Mouse (Mus musculus) frontal cortex, adult (tissue): ENCODE measurements around the gene Cth.
"Not testable (repeated sequence)": the region's sequence is repeated elsewhere in the genome, so short reads cannot be mapped to it uniquely, and the experiment has no call there.

Experiments used
- ATAC-seq: cut with Nextera tagmentation; 2 replicates; pipeline ENCODE4 v1.9.2; 2017; ENCODE audit warnings: mild to moderate bottlenecking, moderate library complexity, mixed read lengths; ENCODE audit not compliant: low TSS enrichment

Cth gene

DNA sequence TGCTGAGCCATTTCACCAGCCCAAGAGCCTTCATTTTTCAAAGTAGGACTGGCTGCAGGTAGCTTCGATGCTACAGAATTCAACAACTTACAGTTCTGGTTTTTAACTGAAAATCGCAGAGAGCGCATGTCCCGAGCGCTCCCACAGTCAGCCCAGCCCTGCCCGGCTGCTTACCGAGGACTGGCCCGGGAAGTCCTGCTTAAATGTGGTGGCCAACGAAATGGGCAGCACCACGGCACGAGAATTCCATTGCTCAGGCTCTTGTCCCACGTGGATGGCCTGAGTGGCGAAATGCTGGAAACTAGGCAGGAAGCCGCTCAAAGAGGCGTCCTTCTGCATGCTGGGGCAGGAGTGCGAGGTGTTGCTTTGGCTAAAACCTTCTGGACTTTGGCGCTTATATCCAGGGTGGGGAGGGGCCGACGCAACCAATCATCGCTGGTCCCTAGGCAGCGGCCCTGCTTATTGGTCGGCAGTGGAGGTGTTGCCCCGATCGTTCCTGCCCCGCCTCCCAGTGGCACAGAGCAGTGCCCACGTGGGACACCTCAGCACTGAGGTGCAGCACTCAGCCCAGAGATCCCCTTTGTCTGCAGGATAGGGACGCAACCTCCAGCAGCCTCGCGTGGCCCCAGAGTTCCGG lies at the start of gene Cth:
Gene Cth, minus strand, starts transcription at position 386 of the 637 bp plus-strand sequence.
- ATAC-seq: peak; percentile 98

DNA sequence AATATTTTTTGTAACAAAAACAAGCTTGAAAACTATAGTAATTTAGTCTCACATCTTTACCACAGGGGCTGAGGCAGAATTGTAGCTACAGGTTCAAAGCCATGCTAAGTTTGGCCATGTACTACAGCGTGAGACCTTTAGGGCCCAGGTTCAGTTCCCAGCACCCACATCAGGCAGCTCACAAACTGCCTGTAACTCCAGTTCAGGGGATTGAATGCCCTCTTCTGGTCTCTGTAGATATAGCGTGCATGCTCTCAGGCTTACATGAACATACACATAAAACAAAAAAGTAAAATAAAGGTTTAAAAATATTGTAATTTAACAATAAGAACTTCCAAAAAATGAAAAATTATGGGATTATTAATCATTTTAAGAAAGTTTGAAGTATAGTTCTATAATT lies 48.4 kb upstream of the Cth start:
- no peak for ATAC-seq

DNA sequence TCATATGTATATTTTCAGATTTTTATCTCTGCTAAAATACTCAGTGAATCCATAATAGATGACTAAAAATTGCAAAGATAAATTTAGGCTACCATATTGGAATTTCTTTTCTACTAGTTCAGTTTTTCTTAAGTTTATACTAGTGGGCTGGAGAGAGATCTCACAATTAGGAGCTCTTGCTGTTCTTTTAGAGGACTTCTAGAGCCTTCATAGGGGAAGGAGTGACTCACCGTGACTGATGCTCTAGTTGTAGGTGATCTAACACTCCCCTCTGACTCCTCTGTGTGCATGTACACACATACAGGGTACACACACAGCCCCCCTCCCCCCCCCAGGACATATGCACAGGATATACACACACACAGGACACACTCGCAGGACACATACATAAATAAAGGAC lies 46.3 kb upstream of the Cth start:
- ATAC-seq: no peak; the same call in 1 of the 2 replicates

DNA sequence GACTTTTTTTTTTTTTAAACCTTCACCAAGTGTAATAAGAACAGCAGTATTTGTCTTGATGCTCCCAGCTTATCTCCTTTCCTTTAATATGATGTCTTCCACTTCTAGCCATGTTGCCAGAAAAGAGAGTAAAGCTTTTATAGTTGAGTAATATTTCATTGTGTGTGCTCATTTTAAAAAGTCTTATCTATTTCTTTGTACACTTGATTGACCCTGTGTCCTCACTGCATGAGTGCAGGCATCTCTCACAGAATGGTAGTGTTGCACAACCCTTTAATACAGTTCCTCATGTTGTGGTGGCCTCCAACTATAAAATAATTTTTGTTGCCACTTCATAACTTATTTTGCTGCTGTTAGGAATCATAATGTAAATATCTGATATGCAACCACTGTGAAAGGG lies 32.4 kb upstream of the Cth start:
- ATAC-seq: no peak

DNA sequence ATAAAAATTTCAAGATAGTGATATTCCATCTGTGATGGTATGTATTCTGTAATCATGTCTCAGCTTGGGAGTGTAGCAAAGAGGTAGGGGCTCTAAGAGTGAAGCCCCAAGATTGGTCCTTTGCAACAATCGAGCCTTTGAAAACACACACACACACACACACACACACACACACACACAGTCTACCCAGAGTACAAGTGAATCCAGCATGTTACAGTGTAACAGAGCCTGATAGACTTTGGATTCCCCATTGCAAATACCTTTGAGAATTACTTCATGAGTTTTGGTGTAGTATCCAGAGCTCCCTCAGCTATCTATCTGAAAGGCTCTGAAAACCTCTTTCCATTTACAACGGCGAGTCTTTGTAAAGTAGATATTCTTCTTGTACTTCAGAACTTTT lies 31.3 kb upstream of the Cth start:
- ATAC-seq: no peak

DNA sequence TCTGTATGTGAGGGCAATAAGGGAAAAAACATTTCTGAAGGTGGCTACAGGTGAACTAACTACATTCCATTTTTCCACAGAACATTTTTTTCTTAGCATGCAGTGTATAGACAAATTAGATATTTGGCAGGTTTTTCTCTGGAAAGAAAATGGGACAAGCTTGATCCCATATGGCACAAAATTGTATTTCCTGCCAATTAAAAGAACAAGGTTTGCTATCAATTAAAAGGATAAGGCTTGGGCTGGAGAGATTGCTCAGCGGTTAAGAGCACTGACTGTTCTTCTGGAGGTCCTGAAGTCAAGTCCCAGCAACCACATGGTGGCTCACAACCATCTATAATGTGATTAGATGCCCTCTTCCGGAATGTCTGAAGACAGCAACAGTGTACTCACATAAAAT lies 30.6 kb upstream of the Cth start:
- no peak for ATAC-seq

- ATAC-seq: no peak
Measured at GRCm38 (mm10) chr3:157952716-157953115, 27.8 kb upstream of the Cth start.

GRCm38 (mm10) chr3:157947383-157948280 lies 22.8 kb upstream of the Cth start:
- ATAC-seq: peak; percentile 71

GRCm38 (mm10) chr3:157946843-157947358 lies 22.0 kb upstream of the Cth start, which contains the start of gene Ankrd13c:
Gene Ankrd13c, plus strand, starts transcription at chr3:157947239.
- ATAC-seq: peak; percentile 98

- no peak for ATAC-seq
Measured at GRCm38 (mm10) chr3:157938585-157938984, 13.7 kb upstream of the Cth start.

DNA sequence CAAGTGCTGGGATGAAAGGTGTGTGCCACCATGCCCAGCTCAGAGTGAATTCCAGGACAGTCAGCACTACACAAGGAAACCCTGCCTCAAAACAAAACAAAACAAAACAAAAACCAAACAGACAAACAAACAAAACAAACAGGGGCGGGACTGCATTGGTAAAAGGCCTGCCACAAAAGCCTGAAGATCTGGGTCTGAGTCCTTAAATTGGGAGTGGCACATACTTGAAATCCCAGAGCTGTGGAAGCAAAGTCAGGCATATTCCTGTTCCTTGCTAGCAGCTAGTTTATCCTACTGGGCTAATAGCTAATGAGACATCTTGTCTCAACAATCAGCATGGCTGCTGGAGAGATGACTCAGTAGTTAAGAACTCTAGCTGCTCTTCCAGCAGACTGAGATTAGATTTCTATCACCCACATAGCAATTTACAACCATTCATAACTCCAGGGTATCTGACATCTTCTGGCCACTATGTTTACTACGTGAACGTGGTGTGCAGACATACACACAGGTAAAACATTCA lies 9.5 kb upstream of the Cth start:
- no peak for ATAC-seq

GRCm38 (mm10) chr3:157933223-157933622 lies 8.3 kb upstream of the Cth start:
- not testable (repeated sequence) for ATAC-seq

DNA sequence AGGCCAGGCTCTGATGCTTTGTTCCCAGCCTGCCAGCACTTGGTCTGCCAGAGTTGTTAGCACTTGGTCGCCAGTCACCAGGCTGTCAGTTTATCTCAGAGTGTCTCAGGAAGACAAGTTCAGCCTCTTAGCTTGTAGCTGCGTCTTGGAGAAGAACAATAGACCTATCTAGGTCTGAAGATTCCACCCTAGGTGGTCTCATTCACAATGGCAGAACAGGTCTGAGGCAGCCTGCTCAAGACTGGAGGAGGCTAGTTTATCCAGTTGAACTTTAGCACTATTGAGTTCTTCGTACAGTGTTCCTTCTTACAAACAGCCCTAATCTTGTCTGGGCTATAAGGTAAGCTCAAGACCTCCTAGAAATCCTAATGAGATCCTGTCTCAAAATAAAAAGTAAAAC lies 7.2 kb upstream of the Cth start:
- no peak for ATAC-seq

GRCm38 (mm10) chr3:157931592-157931991 lies 6.7 kb upstream of the Cth start:
- ATAC-seq: no peak

- ATAC-seq: no peak
Measured at GRCm38 (mm10) chr3:157929417-157929816, 4.5 kb upstream of the Cth start.

- peak; percentile 1; the same call in 1 of the 2 replicates for ATAC-seq
Measured at GRCm38 (mm10) chr3:157928731-157929130, 3.9 kb upstream of the Cth start.

GRCm38 (mm10) chr3:157926761-157927160 lies 1.9 kb upstream of the Cth start:
- ATAC-seq: no peak

GRCm38 (mm10) chr3:157925706-157926510 lies 1.0 kb upstream of the Cth start:
- ATAC-seq: no peak

DNA sequence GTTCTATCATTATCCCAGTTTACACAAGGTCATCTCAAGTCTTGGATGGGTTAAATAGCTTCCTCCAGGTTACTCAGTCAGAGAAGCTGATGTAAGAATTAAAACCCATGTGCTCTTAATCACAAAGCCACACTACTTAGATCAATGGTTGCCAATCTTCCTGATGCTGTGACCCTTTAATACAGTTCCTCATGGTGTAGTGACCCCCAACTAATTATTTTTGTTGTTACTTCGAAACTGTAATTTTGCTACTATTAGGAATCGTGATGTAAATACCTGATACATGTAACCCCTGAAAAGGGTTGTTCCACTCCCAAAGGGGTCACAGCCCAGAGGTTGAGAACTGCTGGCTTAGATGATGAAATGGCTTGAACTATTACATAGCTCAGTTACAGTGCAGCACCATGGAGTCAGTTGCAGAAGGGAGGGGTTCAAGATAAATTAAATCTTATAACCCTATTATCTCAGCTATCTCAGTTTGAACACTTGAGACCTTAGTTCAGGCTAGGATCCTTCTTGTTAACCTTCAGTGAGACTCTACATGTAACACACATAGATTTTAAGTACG lies 1.5 kb downstream of the Cth start:
- ATAC-seq: no peak

DNA sequence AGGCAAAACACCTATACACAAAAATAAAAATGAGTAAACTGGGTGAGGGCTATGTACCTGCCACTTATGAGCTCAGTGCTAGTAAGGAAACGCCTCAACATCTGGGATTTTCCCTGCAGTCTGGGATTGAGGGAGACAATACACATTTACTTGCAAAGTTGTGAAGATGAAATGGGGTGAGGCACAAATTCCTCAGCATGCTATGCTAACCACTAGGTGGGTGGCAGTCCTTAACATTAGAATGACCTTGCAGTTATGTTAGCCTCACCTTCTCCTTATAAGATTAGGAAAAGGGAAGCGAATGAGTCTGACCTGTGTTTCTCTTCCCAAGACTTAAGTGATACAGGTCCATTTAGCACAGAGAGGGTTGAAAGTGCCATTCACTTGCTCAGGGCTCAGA lies 3.5 kb downstream of the Cth start:
- no peak for ATAC-seq

- no peak for ATAC-seq
Measured at GRCm38 (mm10) chr3:157916336-157916735, 8.5 kb downstream of the Cth start.
